Mouse (Mus musculus) limb, embryonic 15.5 days (tissue): ENCODE measurements around the gene Lilra6. TPM values are rescaled to one million over a fixed set of nuclear protein-coding genes. Genes with fewer than 3 reads are reported as not detected.
"Not testable (repeated sequence)": the region's sequence is repeated elsewhere in the genome, so short reads cannot be mapped to it uniquely, and the experiment has no call there.

Experiments
- ATAC-seq: fragments of 200-750 bp; cut with Nextera tagmentation; 2 replicates; pipeline ENCODE4 v1.8.0; 2017; ENCODE audit warnings: low read depth, moderate TSS enrichment; ENCODE audit not compliant: insufficient number of reproducible peaks, low FRiP score, low TSS enrichment
- H3K27ac ChIP-seq: fragments of 300-500 bp; sonication (generic); 2 replicates; pipeline ENCODE4 v1.5.1; 2015; ENCODE audit warnings: moderate library complexity, mild to moderate bottlenecking, inconsistent platforms
- H3K27me3 ChIP-seq: fragments of 300-500 bp; sonication (generic); 2 replicates; pipeline ENCODE4 v1.6.1; 2015; ENCODE audit warnings: inconsistent platforms
- H3K36me3 ChIP-seq: fragments of 300-500 bp; sonication (generic); 2 replicates; pipeline ENCODE4 v1.6.1; 2015; ENCODE audit warnings: inconsistent platforms
- H3K4me1 ChIP-seq: fragments of 300-500 bp; sonication (generic); 2 replicates; pipeline ENCODE4 v1.6.1; 2015; ENCODE audit warnings: inconsistent platforms
- H3K4me2 ChIP-seq: fragments of 300-500 bp; sonication (generic); 2 replicates; pipeline ENCODE4 v1.6.1; 2015; ENCODE audit warnings: mild to moderate bottlenecking, inconsistent platforms
- H3K4me3 ChIP-seq: fragments of 300-500 bp; sonication (generic); 2 replicates; pipeline ENCODE4 v1.5.1; 2015; ENCODE audit warnings: mild to moderate bottlenecking, inconsistent platforms
- H3K9ac ChIP-seq: fragments of 300-500 bp; sonication (generic); 2 replicates; pipeline ENCODE4 v1.6.1; 2015; ENCODE audit warnings: inconsistent platforms
- H3K9me3 ChIP-seq: fragments of 300-500 bp; sonication (generic); 2 replicates; pipeline ENCODE4 v1.6.1; 2016; ENCODE audit warnings: inconsistent platforms
- WGBS: fragments of 180-500 bp; shearing (Covaris S2); methylation state at CpG from one replicate; pipeline ENCODE4 v1.1.7; 2015; 5-methylcytosine and 5-hydroxymethylcytosine counted together
- polyA plus RNA-seq: library from polyadenylated mRNA; unstranded; fragments of >200 nt; fragmentation: Nextera tagmentation; extraction: Ambion mirVana; gene quantifications from 2 replicates; pipeline ENCODE4 v1.2.1, GENCODE M21; 2015

The Lilra6 gene
- 0.26 and 0.37 TPM in 2 replicates for polyA plus RNA-seq

GRCm38 (mm10) chr7:3915387-3915786 is at the start of gene Lilra6:
Gene Lilra6 (minus strand): TSS chr7:3915503.
- not testable (repeated sequence) for H3K27me3 ChIP-seq, H3K9ac ChIP-seq, H3K27ac ChIP-seq, H3K4me1 ChIP-seq, H3K4me2 ChIP-seq, H3K9me3 ChIP-seq, ATAC-seq, H3K4me3 ChIP-seq, H3K36me3 ChIP-seq
- 68% methylated on average over 2 of the region's 2 CpGs for WGBS

GRCm38 (mm10) chr7:3962017-3962416 is 46.7 kb upstream of the Lilra6 start:
- no peak overlapping the region for H3K4me2 ChIP-seq
- H3K9me3 ChIP-seq = no peaks in the 10 kb centered on the region
- 86% methylated on average over 2 of the region's 2 CpGs for WGBS
- no peak overlapping the region for H3K4me3 ChIP-seq
- H3K27ac ChIP-seq = no peak overlapping the region
- no peaks in the 10 kb centered on the region for H3K27me3 ChIP-seq
- H3K9ac ChIP-seq = no peak overlapping the region
- H3K36me3 ChIP-seq = no peaks in the 10 kb centered on the region
- no peaks in the 10 kb centered on the region for H3K4me1 ChIP-seq
- ATAC-seq = no peak

- Histone ChIP-seq H3K4me1 (no peaks in the 10 kb centered on the region), H3K36me3 (no peaks in the 10 kb centered on the region), H3K9ac (no peak overlapping the region), H3K4me2 (no peak overlapping the region), H3K4me3 (no peak overlapping the region), H3K9me3 (no peaks in the 10 kb centered on the region), H3K27me3 (no peaks in the 10 kb centered on the region), H3K27ac (no peak overlapping the region)
- 85% methylated on average over 3 of the region's 3 CpGs for WGBS
- no peak for ATAC-seq
These were observed 42.1 kb upstream of the Lilra6 start for GRCm38 (mm10) chr7:3957387-3957786.

GRCm38 (mm10) chr7:3949159-3949558 is 33.9 kb upstream of the Lilra6 start:
- WGBS = 86% methylated on average over 3 of the region's 3 CpGs

GRCm38 (mm10) chr7:3948223-3948622 is 32.9 kb upstream of the Lilra6 start:
- ATAC-seq = no peak
- no peak overlapping the region for H3K4me3 ChIP-seq

More at GRCm38 (mm10) chr7:3949159-3949558, 33.9 kb upstream of the Lilra6 start:
- ATAC-seq = no peak
- no peaks in the 10 kb centered on the region for H3K4me1 ChIP-seq
- H3K4me3 ChIP-seq = no peak overlapping the region
- H3K27ac ChIP-seq = no peak overlapping the region
- H3K36me3 ChIP-seq = no peaks in the 10 kb centered on the region
- no peak overlapping the region for H3K9ac ChIP-seq
- H3K4me2 ChIP-seq = no peak overlapping the region
- H3K9me3 ChIP-seq = no peaks in the 10 kb centered on the region
- H3K27me3 ChIP-seq = no peaks in the 10 kb centered on the region

GRCm38 (mm10) chr7:3946117-3946516 is 30.8 kb upstream of the Lilra6 start:
- 67% methylated on average over 4 of the region's 4 CpGs for WGBS
- no peak overlapping the region for H3K4me2 ChIP-seq
- no peak overlapping the region for H3K9ac ChIP-seq

More at GRCm38 (mm10) chr7:3948223-3948622, 32.9 kb upstream of the Lilra6 start:
- Histone ChIP-seq H3K27me3 (no peaks in the 10 kb centered on the region), H3K9me3 (no peaks in the 10 kb centered on the region), H3K9ac (no peak overlapping the region), H3K4me1 (no peaks in the 10 kb centered on the region), H3K4me2 (no peak overlapping the region), H3K27ac (no peak overlapping the region), H3K36me3 (no peaks in the 10 kb centered on the region)
- 79% methylated on average over 4 of the region's 4 CpGs for WGBS

GRCm38 (mm10) chr7:3940915-3941314 is 25.6 kb upstream of the Lilra6 start:
- Histone ChIP-seq H3K27me3 (no peaks in the 10 kb centered on the region), H3K9me3 (no peaks in the 10 kb centered on the region), H3K4me3 (no peak overlapping the region), H3K4me2 (no peak overlapping the region), H3K9ac (no peak overlapping the region), H3K4me1 (no peaks in the 10 kb centered on the region), H3K36me3 (no peaks in the 10 kb centered on the region), H3K27ac (no peak overlapping the region)
- 68% methylated on average over 3 of the region's 3 CpGs for WGBS
- no peak for ATAC-seq

More at GRCm38 (mm10) chr7:3946117-3946516, 30.8 kb upstream of the Lilra6 start:
- H3K36me3 ChIP-seq = no peaks in the 10 kb centered on the region
- no peak overlapping the region for H3K4me3 ChIP-seq
- no peaks in the 10 kb centered on the region for H3K9me3 ChIP-seq
- H3K27me3 ChIP-seq = no peaks in the 10 kb centered on the region
- H3K4me1 ChIP-seq = no peaks in the 10 kb centered on the region
- H3K27ac ChIP-seq = no peak overlapping the region
- no peak for ATAC-seq

GRCm38 (mm10) chr7:3939866-3940525 is 24.7 kb upstream of the Lilra6 start:
- no peak for ATAC-seq
- no peak overlapping the region for H3K9ac ChIP-seq
- no peak overlapping the region for H3K27ac ChIP-seq

GRCm38 (mm10) chr7:3935473-3935872 is 20.2 kb upstream of the Lilra6 start:
- ATAC-seq, H3K4me2 ChIP-seq, H3K4me3 ChIP-seq, H3K36me3 ChIP-seq, H3K9me3 ChIP-seq, H3K27ac ChIP-seq, H3K4me1 ChIP-seq, H3K27me3 ChIP-seq, H3K9ac ChIP-seq: not testable (repeated sequence)

More at GRCm38 (mm10) chr7:3939866-3940525, 24.7 kb upstream of the Lilra6 start:
- no peak overlapping the region for H3K4me2 ChIP-seq
- H3K4me3 ChIP-seq = no peak overlapping the region
- H3K36me3 ChIP-seq = no peaks in the 10 kb centered on the region
- no peaks in the 10 kb centered on the region for H3K4me1 ChIP-seq
- 58% methylated on average over 1 of the region's 1 CpGs for WGBS
- no peaks in the 10 kb centered on the region for H3K27me3 ChIP-seq
- no peaks in the 10 kb centered on the region for H3K9me3 ChIP-seq

- Histone ChIP-seq H3K4me2 (no peak overlapping the region), H3K9ac (no peak overlapping the region), H3K9me3 (no peaks in the 10 kb centered on the region), H3K27me3 (no peaks in the 10 kb centered on the region), H3K4me1 (no peaks in the 10 kb centered on the region), H3K27ac (no peak overlapping the region), H3K36me3 (no peaks in the 10 kb centered on the region), H3K4me3 (no peak overlapping the region)
- WGBS = 34% methylated on average over 1 of the region's 1 CpGs
- ATAC-seq = no peak
These were observed 11.6 kb downstream of the Lilra6 start for GRCm38 (mm10) chr7:3903704-3904103.

- 48% methylated on average over 3 of the region's 3 CpGs for WGBS
- not testable (repeated sequence) for ATAC-seq
These were observed 17.2 kb downstream of the Lilra6 start, which contains the start of gene Gm14548 for GRCm38 (mm10) chr7:3898036-3898590. Gene Gm14548 (minus strand): TSS chr7:3898120.

GRCm38 (mm10) chr7:3875032-3875431 is 40.3 kb downstream of the Lilra6 start:
- not testable (repeated sequence) for H3K4me3 ChIP-seq, ATAC-seq, H3K4me1 ChIP-seq, H3K4me2 ChIP-seq, H3K27me3 ChIP-seq, H3K27ac ChIP-seq, H3K36me3 ChIP-seq, H3K9ac ChIP-seq, H3K9me3 ChIP-seq
- no CpG with 5 or more reads among the region's 1 CpGs for WGBS

More at GRCm38 (mm10) chr7:3898036-3898590, 17.2 kb downstream of the Lilra6 start, which contains the start of gene Gm14548:
- H3K4me2 ChIP-seq, H3K27ac ChIP-seq, H3K9ac ChIP-seq, H3K27me3 ChIP-seq, H3K4me1 ChIP-seq, H3K4me3 ChIP-seq, H3K9me3 ChIP-seq, H3K36me3 ChIP-seq: not testable (repeated sequence)
